Mouse (Mus musculus): ENCODE results near the gene Sgsm3.
A peak's percentile ranks its signal among the peaks of the same experiment; 100 is the strongest.
"Not testable (repeated sequence)": the region's sequence is repeated elsewhere in the genome, so short reads cannot be mapped to it uniquely, and the experiment has no call there.

The Sgsm3 gene

GRCm38 (mm10) chr15:80977620-80978334, at the start of gene Sgsm3:
Gene Sgsm3, plus strand, starts transcription at chr15:80977765.
- DNase-seq (ENCODE audit: low read depth): peak; percentile 60

GRCm38 (mm10) chr15:80928811-80929355, 48.7 kb upstream of the Sgsm3 start:
- DNase-seq (ENCODE audit: low read depth): no peak

GRCm38 (mm10) chr15:80930048-80930571, 47.5 kb upstream of the Sgsm3 start:
- no peak for DNase-seq (ENCODE audit: low read depth)

GRCm38 (mm10) chr15:80930676-80931320, 46.8 kb upstream of the Sgsm3 start:
- not testable (repeated sequence) for DNase-seq (ENCODE audit: low read depth)

- no peak for DNase-seq (ENCODE audit: low read depth)
Observed at GRCm38 (mm10) chr15:80931345-80931960, 46.1 kb upstream of the Sgsm3 start.

GRCm38 (mm10) chr15:80934841-80935240, 42.7 kb upstream of the Sgsm3 start:
- DNase-seq (ENCODE audit: low read depth): no peak

GRCm38 (mm10) chr15:80936686-80937085, 40.9 kb upstream of the Sgsm3 start:
- DNase-seq (ENCODE audit: low read depth): no peak

- DNase-seq (ENCODE audit: low read depth): no peak
Observed at GRCm38 (mm10) chr15:80938615-80939014, 39.0 kb upstream of the Sgsm3 start.

- no peak for DNase-seq (ENCODE audit: low read depth)
Observed at GRCm38 (mm10) chr15:80939401-80939800, 38.2 kb upstream of the Sgsm3 start.

GRCm38 (mm10) chr15:80941468-80942040, 36.0 kb upstream of the Sgsm3 start:
- no peak for DNase-seq (ENCODE audit: low read depth)

- DNase-seq (ENCODE audit: low read depth): peak; percentile 46
Observed at GRCm38 (mm10) chr15:80945851-80946250, 31.7 kb upstream of the Sgsm3 start.

- peak; percentile 81 for DNase-seq (ENCODE audit: low read depth)
Observed at GRCm38 (mm10) chr15:80948145-80949135, 29.1 kb upstream of the Sgsm3 start, which contains the start of gene Adsl. Gene Adsl, plus strand, starts transcription at chr15:80948490.

- no peak for DNase-seq (ENCODE audit: low read depth)
Observed at GRCm38 (mm10) chr15:80949431-80949830, 28.1 kb upstream of the Sgsm3 start.

- DNase-seq (ENCODE audit: low read depth): no peak
Observed at GRCm38 (mm10) chr15:80950055-80950454, 27.5 kb upstream of the Sgsm3 start.

GRCm38 (mm10) chr15:80953971-80954370, 23.6 kb upstream of the Sgsm3 start:
- no peak for DNase-seq (ENCODE audit: low read depth)

- DNase-seq (ENCODE audit: low read depth): no peak
Observed at GRCm38 (mm10) chr15:80954861-80955260, 22.7 kb upstream of the Sgsm3 start.

GRCm38 (mm10) chr15:80955836-80956438, 21.6 kb upstream of the Sgsm3 start:
- DNase-seq (ENCODE audit: low read depth): no peak

- no peak for DNase-seq (ENCODE audit: low read depth)
Observed at GRCm38 (mm10) chr15:80969371-80969770, 8.2 kb upstream of the Sgsm3 start.

- DNase-seq (ENCODE audit: low read depth): no peak
Observed at GRCm38 (mm10) chr15:80974311-80974710, 3.3 kb upstream of the Sgsm3 start.

GRCm38 (mm10) chr15:80975666-80976065, 1.9 kb upstream of the Sgsm3 start:
- no peak for DNase-seq (ENCODE audit: low read depth)

GRCm38 (mm10) chr15:80979611-80980010, 2.0 kb downstream of the Sgsm3 start:
- DNase-seq (ENCODE audit: low read depth): no peak
